Mouse (Mus musculus): Measurements from ENCODE around the gene Maff.

DNA sequence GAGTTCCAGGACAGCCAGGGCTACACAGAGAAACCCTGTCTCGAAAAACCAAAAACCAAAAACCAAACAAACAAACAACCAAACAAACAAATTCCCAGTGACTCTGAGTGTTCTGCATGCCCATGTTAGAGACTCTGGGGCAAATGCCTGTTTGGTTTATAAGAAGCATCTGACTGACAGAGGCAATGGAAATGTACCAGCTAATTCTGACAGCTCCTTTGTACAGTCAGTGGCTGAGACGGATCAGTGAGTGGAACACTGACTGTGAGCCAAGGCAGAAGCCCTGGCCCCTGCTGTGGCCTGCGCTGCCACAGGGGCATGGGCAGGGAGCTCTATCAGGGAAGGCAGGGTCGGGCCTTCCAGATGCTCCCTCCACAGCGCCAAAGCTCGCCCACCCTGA lies 40.7 kb downstream of the Maff start:
- no peak for TF ChIP-seq GATA1 (IDR thresholded peaks at IDR 0.05; ENCODE audit: borderline replicate concordance, low read length)
- no peak for TF ChIP-seq FLI1 (IDR thresholded peaks at IDR 0.05; ENCODE audit: low read length)

All from megakaryocyte, embryonic 14.5 days (primary cell).